7 mouse cellular contexts compared by ENCODE assay signal in the genomic region with DNA sequence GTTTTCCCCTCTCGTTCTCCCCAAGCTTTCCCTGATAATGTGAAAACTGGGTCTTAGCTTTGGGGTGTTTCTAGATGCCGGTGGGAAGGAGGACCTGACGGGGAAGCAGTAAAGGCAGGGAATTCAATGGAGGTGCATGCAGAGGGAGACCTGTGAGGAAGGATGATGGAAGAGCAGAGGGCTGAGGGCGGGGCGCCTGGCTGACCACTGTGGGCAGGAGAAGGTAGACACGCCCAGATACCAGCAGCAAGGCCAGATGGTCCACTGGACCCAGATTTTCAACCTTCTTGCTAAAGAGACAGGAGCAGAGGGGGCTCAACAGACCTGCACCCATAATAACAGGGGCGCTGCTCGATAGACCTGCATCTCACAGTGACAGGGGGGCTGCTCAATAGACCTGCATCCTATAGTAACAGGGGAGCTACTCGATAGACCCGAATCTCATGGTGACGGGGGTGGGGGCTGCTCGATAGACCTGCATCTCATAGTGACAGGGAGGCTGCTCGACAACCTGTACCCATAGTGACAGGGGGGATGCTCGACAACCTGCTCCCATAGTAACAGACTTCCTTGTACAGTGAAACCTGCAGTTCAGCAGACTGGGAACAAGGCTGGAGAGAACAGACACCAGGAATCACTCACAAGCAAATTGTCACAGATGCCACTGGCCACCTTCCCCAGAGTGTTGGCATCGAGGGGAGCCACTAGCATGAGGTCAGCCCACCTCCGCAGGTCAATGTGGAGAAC. TPM values are rescaled to one million over a fixed set of nuclear protein-coding genes. Genes with fewer than 3 reads are reported as not detected.
A peak's percentile ranks its signal among the peaks of the same experiment; 100 is the strongest.
DNase-seq lines count a peak whose midpoint lies in the region; TF ChIP-seq lines count a peak whose summit lies in the region.

No protein-coding gene starts in this region.

- TF ChIP-seq RAD21 in CH12.LX (IDR thresholded peaks at IDR 0.05; ENCODE audit: low read depth, low read length) = no peak

- peak overlapping the region; percentile 88 for H3K4me2 ChIP-seq in CH12.LX (ENCODE audit: insufficient read depth, low read depth, poor library complexity, severe bottlenecking)

- H3K79me2 ChIP-seq in CH12.LX (replicated peaks; ENCODE audit: control insufficient read depth, extremely low read depth, insufficient read depth, poor library complexity, severe bottlenecking) = no peaks in the 10 kb centered on the region; the same call in 1 of the 2 replicates

- no peak for TF ChIP-seq CTCF in layer of hippocampus, adult 2 months (conservative IDR thresholded peaks at IDR 0.05)
- TF ChIP-seq CTCF in CH12.LX (conservative IDR thresholded peaks at IDR 0.05 in 1 of 2, IDR thresholded peaks at IDR 0.05 in 1 of 2; ENCODE audit: low read depth in 2 of 2, low read length in 2 of 2) = no peak

- dilution Hi-C loops in CH12.LX (cut with MboI; ENCODE audit: extremely low pct_ligation_motif_present, extremely low pct_unique_long_range_greater_than_20kb, low sequenced_read_pairs) = no loop called here

- peak overlapping the region; percentile 91; the same call in 1 of the 2 replicates for H3K9ac ChIP-seq in CH12.LX (ENCODE audit: insufficient read depth, low read depth)

- peaks cover 21 to 60% of the 10 kb centered on the region in 2 experiments for H3K4me1 ChIP-seq in CH12.LX (ENCODE audit: control insufficient read depth in 1 of 2, insufficient read depth in 2 of 2)
- H3K4me1 ChIP-seq in brown adipose tissue, adult 24 weeks (ENCODE audit: control insufficient read depth, insufficient read depth, insufficient read length, low read length) = peaks cover 18% of the 10 kb centered on the region
- peaks cover 23% of the 10 kb centered on the region for H3K4me1 ChIP-seq in limb, embryonic 10.5 days

- H3K9me3 ChIP-seq in CH12.LX (replicated peaks; ENCODE audit: low read length) = no peaks in the 10 kb centered on the region
- no peaks in the 10 kb centered on the region for H3K9me3 ChIP-seq in limb, embryonic 10.5 days (replicated peaks)

- peak overlapping the region; percentile 22; the same call in 1 of the 2 replicates for H3K4me3 ChIP-seq in layer of hippocampus, adult 2 months
- H3K4me3 ChIP-seq in CH12.LX (replicated peaks in 1 of 3; ENCODE audit: low read depth in 2 of 3, low read length in 2 of 3, poor library complexity in 1 of 3) = peak overlapping the region; percentile 44 to 73 (median 56)
- no peak overlapping the region for H3K4me3 ChIP-seq in brown adipose tissue, adult 24 weeks (ENCODE audit: insufficient read depth, low read depth, low read length)
- no peak overlapping the region for H3K4me3 ChIP-seq in limb, embryonic 10.5 days

- no peak for TF ChIP-seq POLR2A in CH12.LX (IDR thresholded peaks at IDR 0.05; ENCODE audit: low read depth, low read length)

- no peak for DNase-seq in layer of hippocampus, adult 2 months (ENCODE audit: low spot score in 2 of 2)
- DNase-seq in layer of hippocampus, postnatal 10 days (ENCODE audit: low spot score in 2 of 2) = no peak
- no peak for DNase-seq in CH12.LX (ENCODE audit: extremely low read depth)
- no peak for DNase-seq in limb, embryonic 10.5 days (ENCODE audit: low spot score)
- DNase-seq in urinary bladder, adult 18-20 months (ENCODE audit: low spot score in 2 of 2) = no peak
- no peak for DNase-seq in left cerebral cortex, adult 11 months (ENCODE audit: low spot score)

- peaks cover 34 to 73% of the 10 kb centered on the region in 2 experiments for H3K36me3 ChIP-seq in CH12.LX (replicated peaks in 1 of 2; ENCODE audit: control insufficient read depth in 1 of 2, insufficient read depth in 1 of 2, low read length in 1 of 2)
- H3K36me3 ChIP-seq in limb, embryonic 10.5 days = peaks cover 10% of the 10 kb centered on the region; the same call in 1 of the 2 replicates

- peak overlapping the region; percentile 92 for H3K27ac ChIP-seq in layer of hippocampus, adult 2 months
- peak overlapping the region; percentile 100 for H3K27ac ChIP-seq in CH12.LX (ENCODE audit: insufficient read depth, low read depth)
- H3K27ac ChIP-seq in brown adipose tissue, adult 24 weeks (replicated peaks; ENCODE audit: low read depth, low read length) = peak overlapping the region; percentile 87
- peak overlapping the region; percentile 82 for H3K27ac ChIP-seq in limb, embryonic 10.5 days

- in situ Hi-C loops in CH12.LX (cut with MboI; ENCODE audit: low pct_ligation_motif_present, low pct_unique_long_range_greater_than_20kb, low sequenced_read_pairs) = no loop called here

- TF ChIP-seq EP300 in CH12.LX (IDR thresholded peaks at IDR 0.05; ENCODE audit: low read length) = no peak

- H3K27me3 ChIP-seq in CH12.LX (replicated peaks) = no peaks in the 10 kb centered on the region
- H3K27me3 ChIP-seq in limb, embryonic 10.5 days (ENCODE audit: low read depth, poor library complexity, severe bottlenecking) = no peaks in the 10 kb centered on the region

- WGBS in limb, embryonic 10.5 days = 83% methylated on average over 16 of the region's 16 CpGs

TF ChIP-seq in CH12.LX, 34 proteins besides CTCF, POLR2A, EP300 and RAD21:
- TF ChIP-seq POLR2AphosphoS2 (IDR thresholded peaks at IDR 0.05; ENCODE audit: low read depth, low read length) (no peak), MEF2A (IDR thresholded peaks at IDR 0.05; ENCODE audit: borderline replicate concordance, low read depth, low read length) (no peak), JUN (IDR thresholded peaks at IDR 0.05; ENCODE audit: insufficient read depth, low read depth, low read length) (no peak), E2F4 (IDR thresholded peaks at IDR 0.05; ENCODE audit: insufficient replicate concordance, low read depth, low read length) (no peak), ELF1 (IDR thresholded peaks at IDR 0.05; ENCODE audit: low read depth, low read length) (no peak), BHLHE40 (IDR thresholded peaks at IDR 0.05; ENCODE audit: low read depth, low read length) (no peak), UBTF (IDR thresholded peaks at IDR 0.05; ENCODE audit: low read depth, low read length) (no peak), KAT2A (IDR thresholded peaks at IDR 0.05; ENCODE audit: insufficient replicate concordance, low read length) (no peak), GABPA (IDR thresholded peaks at IDR 0.05; ENCODE audit: insufficient replicate concordance, low read depth, low read length) (no peak), MYC (IDR thresholded peaks at IDR 0.05; ENCODE audit: low read depth, low read length) (no peak), MAFK (IDR thresholded peaks at IDR 0.05; ENCODE audit: insufficient replicate concordance, low read length) (no peak), MXI1 (IDR thresholded peaks at IDR 0.05; ENCODE audit: low read depth, low read length) (no peak), CHD2 (IDR thresholded peaks at IDR 0.05; ENCODE audit: low read length) (no peak), ETS1 (conservative IDR thresholded peaks at IDR 0.05; ENCODE audit: low read depth, low read length) (no peak)
TF ChIP-seq in CH12.LX: peak in this region for 0.

RNA-seq across cellular contexts. Expression of gene Ppcdc, which starts 20.2 kb away (rescaled TPM):
- 10 to 100 TPM; 16.5 to 16.9 TPM for total RNA-seq in layer of hippocampus, adult 2 months (2021)
- total RNA-seq in layer of hippocampus, postnatal 10 days (2021) = 10 to 100 TPM; 14.2 to 15.5 TPM
- total RNA-seq in CH12.LX (2012; rRNA removed) (39.6 and 50.3 TPM in 2 replicates), CH12.LX (2014; rRNA removed) (44.1 and 44.9 TPM in 2 replicates)
- 36.2 and 38.8 TPM in 2 replicates for polyA plus RNA-seq in CH12.LX (2012; ENCODE audit: insufficient read length, low read depth)
- polyA plus RNA-seq in brown adipose tissue, adult 24 weeks (2012; ENCODE audit: insufficient read depth, insufficient read length, missing spikeins) = 16.5 and 22.5 TPM in 2 replicates
- 22.4 and 28.5 TPM in 2 replicates for polyA plus RNA-seq in limb, embryonic 10.5 days (2016; fragmentation: Nextera tagmentation; extraction: Ambion mirVana)

RNA-seq across cellular contexts. Expression of gene Scamp5, which starts 48.2 kb away (rescaled TPM):
- total RNA-seq in layer of hippocampus, adult 2 months (2021) = 100 to 1,000 TPM; 365 to 385 TPM
- total RNA-seq in layer of hippocampus, postnatal 10 days (2021) = 100 to 1,000 TPM; 345 to 387 TPM
- 2.1 and 2.7 TPM in 2 replicates for total RNA-seq in CH12.LX (2012; rRNA removed)
- 0.34 and 0.54 TPM in 2 replicates for total RNA-seq in CH12.LX (2014; rRNA removed)
- polyA plus RNA-seq in CH12.LX (2012; ENCODE audit: insufficient read length, low read depth) = 0.48 and 0.99 TPM in 2 replicates
- 5.2 and 5.5 TPM in 2 replicates for polyA plus RNA-seq in brown adipose tissue, adult 24 weeks (2012; ENCODE audit: insufficient read depth, insufficient read length, missing spikeins)
- 4.3 and 4.5 TPM in 2 replicates for polyA plus RNA-seq in limb, embryonic 10.5 days (2016; fragmentation: Nextera tagmentation; extraction: Ambion mirVana)

Comparison
In these comparisons a context has a peak if more than half of its experiments do, and no peak if none do; other contexts are left out.
1. H3K4me3 ChIP-seq: peak in layer of hippocampus, adult 2 months (single experiment) and CH12.LX (3 of 3); none in brown adipose tissue, adult 24 weeks (single experiment) and limb, embryonic 10.5 days (single experiment).
2. RNA of gene Scamp5, which starts 48.2 kb away (total RNA-seq): 345 to 387 TPM in layer of hippocampus, postnatal 10 days and 365 to 385 TPM in layer of hippocampus, adult 2 months; 0.34 to 2.7 TPM in CH12.LX; every median in the first group is over 10 times any median in the second.
3. Peak in every context shown above with its lines, with median percentiles within 50 percentile points of each other: H3K27ac ChIP-seq.